Mouse (Mus musculus): ENCODE results near the gene Ppox. TPM values are rescaled to one million over a fixed set of nuclear protein-coding genes. Genes with fewer than 3 reads are reported as not detected.
"Not testable (repeated sequence)": the region's sequence is repeated elsewhere in the genome, so short reads cannot be mapped to it uniquely, and the experiment has no call there.

The Ppox gene
- polyA plus RNA-seq, 1 experiment from 2014 or later, result 11.4 TPM

- peaks cover 9% of the 10 kb centered on the region; the same call in 1 of the 2 replicates for H3K4me1 ChIP-seq (replicated peaks; ENCODE audit: control insufficient read depth, insufficient read depth, low read length)
- H3K27ac ChIP-seq (ENCODE audit: low read depth, low read length), result no peak overlapping the region
- TF ChIP-seq CTCF (IDR thresholded peaks at IDR 0.05; ENCODE audit: low read depth), result no peak
- H3K27me3 ChIP-seq (replicated peaks; ENCODE audit: control insufficient read depth, insufficient read depth, low read length), result no peaks in the 10 kb centered on the region
- 78% methylated on average over 8 of the region's 8 CpGs for WGBS
- H3K9me3 ChIP-seq (ENCODE audit: control insufficient read depth), result no peaks in the 10 kb centered on the region
- no peak overlapping the region for H3K9ac ChIP-seq (ENCODE audit: low read depth, low read length)
- H3K4me3 ChIP-seq (ENCODE audit: low read depth, low read length), result no peak overlapping the region
- ATAC-seq, result no peak
- H3K36me3 ChIP-seq (ENCODE audit: control insufficient read depth, insufficient read depth), result peaks cover 33% of the 10 kb centered on the region
- no peak overlapping the region; the same call in 1 of the 2 replicates for H3K4me2 ChIP-seq (replicated peaks; ENCODE audit: low read depth)
These were observed 35.6 kb downstream of the Ppox start for GRCm38 (mm10) chr1:171245353-171245752.

GRCm38 (mm10) chr1:171241952-171242351 is 39.0 kb downstream of the Ppox start:
- peak; percentile 56 for TF ChIP-seq CTCF (IDR thresholded peaks at IDR 0.05; ENCODE audit: low read depth)
- peak; percentile 33 for ATAC-seq
- not testable (repeated sequence) for H3K27ac ChIP-seq (ENCODE audit: low read depth, low read length); H3K4me2 ChIP-seq (replicated peaks; ENCODE audit: low read depth); H3K4me3 ChIP-seq (ENCODE audit: low read depth, low read length); H3K9me3 ChIP-seq (ENCODE audit: control insufficient read depth); H3K9ac ChIP-seq (ENCODE audit: low read depth, low read length); H3K27me3 ChIP-seq (replicated peaks; ENCODE audit: control insufficient read depth, insufficient read depth, low read length); H3K4me1 ChIP-seq (replicated peaks; ENCODE audit: control insufficient read depth, insufficient read depth, low read length)
- peaks cover 61% of the 10 kb centered on the region for H3K36me3 ChIP-seq (ENCODE audit: control insufficient read depth, insufficient read depth)
- WGBS, result 54% methylated on average over 12 of the region's 12 CpGs

DNA sequence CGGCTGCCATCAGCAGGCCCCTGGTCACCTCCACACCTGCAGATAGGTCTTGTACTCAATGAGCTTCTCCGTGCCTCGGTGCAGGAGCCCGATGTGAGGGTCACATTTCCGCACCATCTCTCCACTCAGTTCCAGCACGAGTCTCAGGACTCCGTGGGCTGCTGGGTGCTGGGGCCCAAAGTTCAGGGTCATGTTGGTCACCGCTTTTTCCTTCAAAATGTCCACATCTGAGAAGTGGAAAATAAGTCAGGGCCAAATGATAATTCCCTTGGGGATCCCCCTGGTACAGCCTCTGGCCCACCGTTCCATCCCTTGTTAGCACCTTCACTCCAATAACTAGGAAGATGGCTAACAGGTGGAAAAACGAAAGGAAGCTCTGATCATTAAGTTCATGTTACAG is 40.1 kb downstream of the Ppox start:
- peaks cover 72% of the 10 kb centered on the region for H3K36me3 ChIP-seq (ENCODE audit: control insufficient read depth, insufficient read depth)
- H3K9ac ChIP-seq (ENCODE audit: low read depth, low read length), result no peak overlapping the region
- peak overlapping the region; percentile 41; the same call in 1 of the 2 replicates for H3K27ac ChIP-seq (ENCODE audit: low read depth, low read length)

GRCm38 (mm10) chr1:171239992-171240744 is 40.8 kb downstream of the Ppox start:
- 67% methylated on average over 15 of the region's 15 CpGs for WGBS
- no peaks in the 10 kb centered on the region for H3K27me3 ChIP-seq (replicated peaks; ENCODE audit: control insufficient read depth, insufficient read depth, low read length)
- H3K27ac ChIP-seq (ENCODE audit: low read depth, low read length), result peak overlapping the region; percentile 41
- no peak for ATAC-seq
- 0 out of 2 replicates have a peak overlapping the region, but pooled peaks have one; percentile 21 for H3K4me2 ChIP-seq (replicated peaks; ENCODE audit: low read depth)
- TF ChIP-seq CTCF (IDR thresholded peaks at IDR 0.05; ENCODE audit: low read depth), result no peak
- H3K9me3 ChIP-seq (ENCODE audit: control insufficient read depth), result no peaks in the 10 kb centered on the region
- no peak overlapping the region for H3K4me3 ChIP-seq (ENCODE audit: low read depth, low read length)
- H3K4me1 ChIP-seq (replicated peaks; ENCODE audit: control insufficient read depth, insufficient read depth, low read length), result no peaks in the 10 kb centered on the region
- no peak overlapping the region for H3K9ac ChIP-seq (ENCODE audit: low read depth, low read length)
- peaks cover 79% of the 10 kb centered on the region for H3K36me3 ChIP-seq (ENCODE audit: control insufficient read depth, insufficient read depth)

More for the DNA sequence above, 40.1 kb downstream of the Ppox start:
- TF ChIP-seq CTCF (IDR thresholded peaks at IDR 0.05; ENCODE audit: low read depth), result no peak
- 88% methylated on average over 10 of the region's 10 CpGs for WGBS
- Histone ChIP-seq H3K4me3 (ENCODE audit: low read depth, low read length) (no peak overlapping the region), H3K4me2 (replicated peaks; ENCODE audit: low read depth) (no peak overlapping the region), H3K27me3 (replicated peaks; ENCODE audit: control insufficient read depth, insufficient read depth, low read length) (no peaks in the 10 kb centered on the region), H3K9me3 (ENCODE audit: control insufficient read depth) (no peaks in the 10 kb centered on the region), H3K4me1 (replicated peaks; ENCODE audit: control insufficient read depth, insufficient read depth, low read length) (0 out of 2 replicates have a peak, but pooled peaks cover 5% of the 10 kb centered on the region)
- no peak for ATAC-seq

- Histone ChIP-seq H3K27ac (ENCODE audit: low read depth, low read length) (no peak overlapping the region), H3K9ac (ENCODE audit: low read depth, low read length) (no peak overlapping the region), H3K4me3 (ENCODE audit: low read depth, low read length) (no peak overlapping the region), H3K36me3 (ENCODE audit: control insufficient read depth, insufficient read depth) (peaks cover 86% of the 10 kb centered on the region), H3K4me2 (replicated peaks; ENCODE audit: low read depth) (no peak overlapping the region), H3K4me1 (replicated peaks; ENCODE audit: control insufficient read depth, insufficient read depth, low read length) (no peaks in the 10 kb centered on the region), H3K9me3 (ENCODE audit: control insufficient read depth) (no peaks in the 10 kb centered on the region), H3K27me3 (replicated peaks; ENCODE audit: control insufficient read depth, insufficient read depth, low read length) (no peaks in the 10 kb centered on the region)
- ATAC-seq, result peak; percentile 34; the same call in 1 of the 2 replicates
- WGBS, result 63% methylated on average over 14 of the region's 14 CpGs
- peak; percentile 91 for TF ChIP-seq CTCF (IDR thresholded peaks at IDR 0.05; ENCODE audit: low read depth)
These were observed 42.5 kb downstream of the Ppox start for GRCm38 (mm10) chr1:171238463-171238862.

DNA sequence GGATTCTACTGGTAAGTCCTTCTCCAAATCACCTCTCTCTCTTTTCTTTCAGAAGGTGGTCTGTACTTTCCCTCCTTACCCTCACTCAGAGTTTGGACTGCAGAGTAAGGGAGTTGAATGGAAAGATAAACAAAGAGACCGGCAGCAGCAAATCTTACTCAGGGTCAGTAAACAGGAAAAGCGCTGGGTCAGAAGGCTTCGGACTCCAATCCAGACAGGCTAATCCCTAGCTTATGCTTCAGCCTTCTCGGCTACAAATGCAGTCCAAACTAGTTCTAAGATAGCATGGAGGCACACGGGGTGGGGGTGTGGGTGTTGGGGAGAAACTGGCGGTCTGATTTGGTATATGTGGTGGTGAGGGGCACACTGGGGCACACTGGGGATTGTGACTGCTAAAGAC is 43.5 kb downstream of the Ppox start:
- 54% methylated on average over 6 of the region's 6 CpGs for WGBS
- Histone ChIP-seq H3K36me3 (ENCODE audit: control insufficient read depth, insufficient read depth) (peaks cover 76% of the 10 kb centered on the region), H3K27ac (ENCODE audit: low read depth, low read length) (0 out of 2 replicates have a peak overlapping the region, but pooled peaks have one; percentile 21)

More for the DNA sequence above, 43.5 kb downstream of the Ppox start:
- H3K9ac ChIP-seq (ENCODE audit: low read depth, low read length), result no peak overlapping the region
- no peaks in the 10 kb centered on the region for H3K9me3 ChIP-seq (ENCODE audit: control insufficient read depth)
- H3K4me2 ChIP-seq (replicated peaks; ENCODE audit: low read depth), result no peak overlapping the region
- H3K27me3 ChIP-seq (replicated peaks; ENCODE audit: control insufficient read depth, insufficient read depth, low read length), result no peaks in the 10 kb centered on the region
- no peaks in the 10 kb centered on the region for H3K4me1 ChIP-seq (replicated peaks; ENCODE audit: control insufficient read depth, insufficient read depth, low read length)
- no peak for ATAC-seq
- no peak overlapping the region for H3K4me3 ChIP-seq (ENCODE audit: low read depth, low read length)
- no peak for TF ChIP-seq CTCF (IDR thresholded peaks at IDR 0.05; ENCODE audit: low read depth)

Data from intestine, postnatal 0 days (tissue).